Mouse (Mus musculus): Measurements from ENCODE around the gene Meox1. TPM values are rescaled to one million over a fixed set of nuclear protein-coding genes. Genes with fewer than 3 reads are reported as not detected.

The Meox1 gene
- polyA plus RNA-seq, 2 experiments = 15.2 to 20.8 TPM

GRCm38 (mm10) chr11:101830616-101831015 lies 63.6 kb downstream of the Meox1 start:
- WGBS = 28% methylated on average over 8 of the region's 8 CpGs
- peak; percentile 29 for DNase-seq (ENCODE audit: low spot score)
- no peaks in the 10 kb centered on the region for H3K9me3 ChIP-seq (ENCODE audit: control insufficient read depth, low read length)
- no peak overlapping the region for H3K4me3 ChIP-seq (replicated peaks; ENCODE audit: low read length)
- no peak for TF ChIP-seq POLR2A (IDR thresholded peaks at IDR 0.05; ENCODE audit: borderline replicate concordance, extremely low read depth, insufficient read depth, insufficient read length)
- peaks cover 27% of the 10 kb centered on the region for H3K4me1 ChIP-seq (ENCODE audit: control insufficient read depth, insufficient read depth, low read length)
- no peaks in the 10 kb centered on the region for H3K36me3 ChIP-seq (ENCODE audit: control insufficient read depth, insufficient read depth, low read length)
- 0 out of 2 replicates have a peak overlapping the region, but pooled peaks have one; percentile 17 for H3K9ac ChIP-seq (ENCODE audit: low read depth, low read length, severe bottlenecking)
- H3K27ac ChIP-seq (replicated peaks; ENCODE audit: low read depth, low read length) = peak overlapping the region; percentile 82
- peak; percentile 69 for ATAC-seq (ENCODE audit: low FRiP score, low read depth)
- H3K27me3 ChIP-seq (ENCODE audit: control insufficient read depth, insufficient read depth, low read length) = no peaks in the 10 kb centered on the region
- peak overlapping the region; percentile 13; the same call in 1 of the 2 replicates for H3K4me2 ChIP-seq (replicated peaks; ENCODE audit: low read depth, low read length, severe bottlenecking)

GRCm38 (mm10) chr11:101830112-101830511 lies 64.1 kb downstream of the Meox1 start:
- no peak for TF ChIP-seq POLR2A (IDR thresholded peaks at IDR 0.05; ENCODE audit: borderline replicate concordance, extremely low read depth, insufficient read depth, insufficient read length)
- Histone ChIP-seq H3K9ac (ENCODE audit: low read depth, low read length, severe bottlenecking) (0 out of 2 replicates have a peak overlapping the region, but pooled peaks have one; percentile 17), H3K27me3 (ENCODE audit: control insufficient read depth, insufficient read depth, low read length) (no peaks in the 10 kb centered on the region), H3K4me3 (replicated peaks; ENCODE audit: low read length) (no peak overlapping the region), H3K4me2 (replicated peaks; ENCODE audit: low read depth, low read length, severe bottlenecking) (peak overlapping the region; percentile 13; the same call in 1 of the 2 replicates), H3K9me3 (ENCODE audit: control insufficient read depth, low read length) (no peaks in the 10 kb centered on the region), H3K36me3 (ENCODE audit: control insufficient read depth, insufficient read depth, low read length) (no peaks in the 10 kb centered on the region), H3K4me1 (ENCODE audit: control insufficient read depth, insufficient read depth, low read length) (peaks cover 27% of the 10 kb centered on the region), H3K27ac (replicated peaks; ENCODE audit: low read depth, low read length) (peak overlapping the region; percentile 82)
- ATAC-seq (ENCODE audit: low FRiP score, low read depth) (peak; percentile 86), DNase-seq (ENCODE audit: low spot score) (peak; percentile 90)
- 6% methylated on average over 10 of the region's 10 CpGs for WGBS

- H3K36me3 ChIP-seq (ENCODE audit: control insufficient read depth, insufficient read depth, low read length) = no peaks in the 10 kb centered on the region
- H3K4me2 ChIP-seq (replicated peaks; ENCODE audit: low read depth, low read length, severe bottlenecking) = no peak overlapping the region
- DNase-seq (ENCODE audit: low spot score) (no peak), ATAC-seq (ENCODE audit: low FRiP score, low read depth) (no peak)
- H3K27me3 ChIP-seq (ENCODE audit: control insufficient read depth, insufficient read depth, low read length) = no peaks in the 10 kb centered on the region
- H3K27ac ChIP-seq (replicated peaks; ENCODE audit: low read depth, low read length) = 0 out of 2 replicates have a peak overlapping the region, but pooled peaks have one; percentile 19
- H3K9ac ChIP-seq (ENCODE audit: low read depth, low read length, severe bottlenecking) = no peak overlapping the region
- WGBS = 92% methylated on average over 4 of the region's 4 CpGs
- H3K4me1 ChIP-seq (ENCODE audit: control insufficient read depth, insufficient read depth, low read length) = peaks cover 21% of the 10 kb centered on the region
- H3K9me3 ChIP-seq (ENCODE audit: control insufficient read depth, low read length) = no peaks in the 10 kb centered on the region
- TF ChIP-seq POLR2A (IDR thresholded peaks at IDR 0.05; ENCODE audit: borderline replicate concordance, extremely low read depth, insufficient read depth, insufficient read length) = no peak
- H3K4me3 ChIP-seq (replicated peaks; ENCODE audit: low read length) = no peak overlapping the region
These were observed 65.5 kb downstream of the Meox1 start for GRCm38 (mm10) chr11:101828718-101829117.

Other genes with a start within 250 kb of the Meox1 start
- gene Arl4d, start 228.8 kb downstream of the Meox1 start, polyA plus RNA-seq (2012; rRNA removed) = 3.0 and 4.2 TPM in 2 replicates
- 2.5 and 3.6 TPM in 2 replicates for gene Arl4d, start 228.8 kb downstream of the Meox1 start, polyA plus RNA-seq (2014; fragmentation: Nextera tagmentation; extraction: Ambion mirVana)
- gene Dhx8, start 161.5 kb downstream of the Meox1 start, polyA plus RNA-seq (2012; rRNA removed) = 25.0 and 27.0 TPM in 2 replicates
- gene Dhx8, start 161.5 kb downstream of the Meox1 start, polyA plus RNA-seq (2014; fragmentation: Nextera tagmentation; extraction: Ambion mirVana) = 29.2 and 33.7 TPM in 2 replicates
- 24.2 and 31.6 TPM in 2 replicates for gene Etv4, start 109.0 kb downstream of the Meox1 start, polyA plus RNA-seq (2012; rRNA removed)
- 9.4 and 11.7 TPM in 2 replicates for gene Etv4, start 109.0 kb downstream of the Meox1 start, polyA plus RNA-seq (2014; fragmentation: Nextera tagmentation; extraction: Ambion mirVana)
- gene Sost, start 72.6 kb upstream of the Meox1 start, polyA plus RNA-seq (2012; rRNA removed) = 0.82 and 0.88 TPM in 2 replicates
- gene Sost, start 72.6 kb upstream of the Meox1 start, polyA plus RNA-seq (2014; fragmentation: Nextera tagmentation; extraction: Ambion mirVana) = not detected in 2 replicates
- not detected in 2 replicates for gene Cfap97d1, start 89.9 kb upstream of the Meox1 start, polyA plus RNA-seq (2012; rRNA removed)
- not detected in 2 replicates for gene Cfap97d1, start 89.9 kb upstream of the Meox1 start, polyA plus RNA-seq (2014; fragmentation: Nextera tagmentation; extraction: Ambion mirVana)
- 20.1 and 21.1 TPM in 2 replicates for gene Dusp3, start 92.6 kb upstream of the Meox1 start, polyA plus RNA-seq (2012; rRNA removed)
- gene Dusp3, start 92.6 kb upstream of the Meox1 start, polyA plus RNA-seq (2014; fragmentation: Nextera tagmentation; extraction: Ambion mirVana) = 23.4 and 23.6 TPM in 2 replicates
- gene Mpp3, start 134.1 kb upstream of the Meox1 start, polyA plus RNA-seq (2012; rRNA removed) = 15.7 and 17.8 TPM in 2 replicates
- 4.9 and 5.2 TPM in 2 replicates for gene Mpp3, start 134.1 kb upstream of the Meox1 start, polyA plus RNA-seq (2014; fragmentation: Nextera tagmentation; extraction: Ambion mirVana)
- gene Cd300lg, start 147.1 kb upstream of the Meox1 start, polyA plus RNA-seq (2012; rRNA removed) = 1.0 and 2.1 TPM in 2 replicates
- 0.81 and 0.87 TPM in 2 replicates for gene Cd300lg, start 147.1 kb upstream of the Meox1 start, polyA plus RNA-seq (2014; fragmentation: Nextera tagmentation; extraction: Ambion mirVana)
- gene Mpp2, start 194.1 kb upstream of the Meox1 start, polyA plus RNA-seq (2012; rRNA removed) = 20.5 and 26.7 TPM in 2 replicates
- gene Mpp2, start 194.1 kb upstream of the Meox1 start, polyA plus RNA-seq (2014; fragmentation: Nextera tagmentation; extraction: Ambion mirVana) = 6.6 and 10.2 TPM in 2 replicates
- not detected in 2 replicates for gene Ppy, start 206.9 kb upstream of the Meox1 start, polyA plus RNA-seq (2012; rRNA removed)
- gene Ppy, start 206.9 kb upstream of the Meox1 start, polyA plus RNA-seq (2014; fragmentation: Nextera tagmentation; extraction: Ambion mirVana) = not detected in 2 replicates
- not detected in 2 replicates for gene Pyy, start 213.5 kb upstream of the Meox1 start, polyA plus RNA-seq (2012; rRNA removed)
- gene Pyy, start 213.5 kb upstream of the Meox1 start, polyA plus RNA-seq (2014; fragmentation: Nextera tagmentation; extraction: Ambion mirVana) = not detected in 2 replicates

Data from limb, embryonic 14.5 days (tissue).